Mouse (Mus musculus) cerebral cortex, adult 2 months (tissue): ENCODE results near the gene Gm2004.

Experiments used
- WGBS: fragments of 180-500 bp; shearing (Covaris S2); methylation state at CpG from one replicate; pipeline ENCODE4 v1.1.7; 2018; 5-methylcytosine and 5-hydroxymethylcytosine counted together

Gene Gm2004

GRCm38 (mm10) chr2:176149725-176150124 lies at the start of gene Gm2004:
Gm2004 (minus strand) TSS chr2:176149825.
- WGBS, result no CpG with 5 or more reads among the region's 2 CpGs
